Comparison of ENCODE assay signal across 10 mouse cellular contexts in the genomic region with DNA sequence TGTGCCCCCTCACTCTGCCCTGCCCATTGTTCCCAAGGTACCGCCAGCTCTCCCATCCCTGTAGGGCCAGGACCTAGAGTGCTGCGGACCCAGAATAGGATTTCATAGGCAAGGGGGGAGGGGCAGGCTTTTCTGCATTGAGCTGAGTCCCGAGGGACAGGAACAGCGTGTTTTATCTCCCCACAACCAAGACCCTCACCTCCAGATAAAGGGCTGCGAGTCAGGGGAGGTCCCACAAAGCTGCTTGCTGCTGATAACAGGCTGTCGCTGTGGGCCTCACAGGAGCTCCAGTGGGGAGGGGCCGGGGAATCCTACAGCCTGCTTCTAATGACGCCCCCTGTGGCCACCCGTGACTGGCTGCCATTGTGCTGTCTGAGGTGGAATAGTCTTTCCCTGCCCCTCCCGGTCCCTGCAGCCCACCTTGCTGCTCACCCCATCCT. TPM values are rescaled to one million over a fixed set of nuclear protein-coding genes. Genes with fewer than 3 reads are reported as not detected.
DNase-seq lines count a peak whose midpoint lies in the region; ATAC-seq and TF ChIP-seq lines count a peak whose summit lies in the region.
"Had no signal": no experiment of that assay in that cellular context is flagged by ENCODE, and none has a peak within 500 bp of the region (broad histone marks: within the 10 kb centered on the region; RNA-seq: fewer than 3 reads in every experiment).

No protein-coding gene starts in this region.

- H3K4me2 ChIP-seq in intestine, embryonic 15.5 days (replicated peaks) = no peak overlapping the region
- no peak overlapping the region for H3K4me2 ChIP-seq in intestine, postnatal 0 days (replicated peaks; ENCODE audit: low read depth)
- H3K4me2 ChIP-seq in embryonic facial prominence, embryonic 12.5 days (replicated peaks) = no peak overlapping the region
- H3K4me2 ChIP-seq in liver, embryonic 14.5 days (ENCODE audit: low read depth) = peak overlapping the region; percentile 90
- H3K4me2 ChIP-seq: heart, embryonic 15.5 days had no signal

- H3K9me3 ChIP-seq in intestine, embryonic 15.5 days = no peaks in the 10 kb centered on the region
- no peaks in the 10 kb centered on the region for H3K9me3 ChIP-seq in intestine, postnatal 0 days (ENCODE audit: control insufficient read depth)
- H3K9me3 ChIP-seq in embryonic facial prominence, embryonic 12.5 days = no peaks in the 10 kb centered on the region
- no peaks in the 10 kb centered on the region for H3K9me3 ChIP-seq in liver, embryonic 14.5 days (ENCODE audit: control insufficient read depth, low read length)
- H3K9me3 ChIP-seq: heart, embryonic 15.5 days had no signal

- intact Hi-C loops in heart, postnatal 25 days (cut with DNase I) = no loop called here

- no peaks in the 10 kb centered on the region for H3K27me3 ChIP-seq in intestine, embryonic 15.5 days (replicated peaks)
- no peaks in the 10 kb centered on the region for H3K27me3 ChIP-seq in intestine, postnatal 0 days (replicated peaks; ENCODE audit: control insufficient read depth, insufficient read depth, low read length)
- no peaks in the 10 kb centered on the region for H3K27me3 ChIP-seq in embryonic facial prominence, embryonic 12.5 days
- H3K27me3 ChIP-seq in liver, embryonic 14.5 days (ENCODE audit: control insufficient read depth, insufficient read depth, low read length) = no peaks in the 10 kb centered on the region
- H3K27me3 ChIP-seq: heart, embryonic 15.5 days had no signal

- H3K9ac ChIP-seq in intestine, embryonic 15.5 days = no peak overlapping the region
- H3K9ac ChIP-seq in intestine, postnatal 0 days (ENCODE audit: low read depth, low read length) = no peak overlapping the region
- no peak overlapping the region for H3K9ac ChIP-seq in embryonic facial prominence, embryonic 12.5 days
- H3K9ac ChIP-seq in liver, embryonic 14.5 days (replicated peaks) = peak overlapping the region; percentile 74
- H3K9ac ChIP-seq: heart, embryonic 15.5 days had no signal

- TF ChIP-seq CTCF in intestine, postnatal 0 days (IDR thresholded peaks at IDR 0.05; ENCODE audit: low read depth) = no peak
- TF ChIP-seq CTCF in liver, embryonic 14.5 days (IDR thresholded peaks at IDR 0.05; ENCODE audit: low read depth) = peak; percentile 74

- no peaks in the 10 kb centered on the region for H3K4me1 ChIP-seq in intestine, embryonic 15.5 days (replicated peaks)
- H3K4me1 ChIP-seq in intestine, postnatal 0 days (replicated peaks; ENCODE audit: control insufficient read depth, insufficient read depth, low read length) = no peaks in the 10 kb centered on the region
- 0 out of 2 replicates have a peak, but pooled peaks cover 3% of the 10 kb centered on the region for H3K4me1 ChIP-seq in embryonic facial prominence, embryonic 12.5 days
- H3K4me1 ChIP-seq in liver, embryonic 14.5 days (replicated peaks; ENCODE audit: control insufficient read depth in 2 of 2, insufficient read depth in 2 of 2, low read length in 1 of 2) = peaks cover 52 to 55% of the 10 kb centered on the region in 2 experiments

- TF ChIP-seq EP300 in liver, embryonic 14.5 days (IDR thresholded peaks at IDR 0.05; ENCODE audit: low read depth) = peak; percentile 99

- H3K36me3 ChIP-seq in intestine, embryonic 15.5 days = peaks cover 9% of the 10 kb centered on the region
- peaks cover 46% of the 10 kb centered on the region; the same call in 1 of the 2 replicates for H3K36me3 ChIP-seq in intestine, postnatal 0 days (ENCODE audit: control insufficient read depth, insufficient read depth)
- peaks cover 36% of the 10 kb centered on the region for H3K36me3 ChIP-seq in embryonic facial prominence, embryonic 12.5 days
- no peaks in the 10 kb centered on the region; the same call in none of the 2 replicates for H3K36me3 ChIP-seq in liver, embryonic 14.5 days (replicated peaks; ENCODE audit: control insufficient read depth, insufficient read depth, low read depth)

- 44% methylated on average over 10 of the region's 10 CpGs for WGBS in intestine, embryonic 15.5 days
- 56% methylated on average over 10 of the region's 10 CpGs for WGBS in intestine, postnatal 0 days
- WGBS in embryonic facial prominence, embryonic 12.5 days = 45% methylated on average over 10 of the region's 10 CpGs
- 9% methylated on average over 10 of the region's 10 CpGs for WGBS in liver, embryonic 14.5 days (ENCODE audit: insufficient replicate concordance)

- DNase-seq in liver, embryonic 14.5 days (ENCODE audit: low read depth in 3 of 3, low spot score in 3 of 3) = peak; percentile 83 to 93 (median 92)
- peak; percentile 60 to 77 for DNase-seq in spleen, postnatal 36 days (ENCODE audit: low spot score in 2 of 2)
- no peak for DNase-seq in adrenal gland, postnatal 25 days
- DNase-seq in heart, postnatal 25 days (ENCODE audit: low spot score) = no peak
- no peak for DNase-seq in layer of hippocampus, adult 11-12 months (ENCODE audit: low spot score)

- no peak overlapping the region for H3K4me3 ChIP-seq in intestine, embryonic 15.5 days (replicated peaks)
- no peak overlapping the region for H3K4me3 ChIP-seq in intestine, postnatal 0 days (ENCODE audit: low read depth, low read length)
- H3K4me3 ChIP-seq in embryonic facial prominence, embryonic 12.5 days = no peak overlapping the region
- peak overlapping the region; percentile 29 to 38 for H3K4me3 ChIP-seq in liver, embryonic 14.5 days (ENCODE audit: insufficient read depth in 1 of 2, low read depth in 2 of 2, low read length in 2 of 2)
- H3K4me3 ChIP-seq: heart, embryonic 15.5 days; layer of hippocampus, adult 2 months had no signal

- peak; percentile 66; the same call in 1 of the 2 replicates for ATAC-seq in intestine, embryonic 15.5 days
- ATAC-seq in intestine, postnatal 0 days = no peak
- ATAC-seq in embryonic facial prominence, embryonic 12.5 days (ENCODE audit: insufficient number of reproducible peaks, insufficient read depth, low FRiP score, low TSS enrichment) = no peak
- peak; percentile 90 for ATAC-seq in liver, embryonic 14.5 days (ENCODE audit: insufficient read depth)

- H3K27ac ChIP-seq in intestine, embryonic 15.5 days = no peak overlapping the region
- no peak overlapping the region for H3K27ac ChIP-seq in intestine, postnatal 0 days (ENCODE audit: low read depth, low read length)
- 0 out of 2 replicates have a peak overlapping the region, but pooled peaks have one; percentile 20 for H3K27ac ChIP-seq in embryonic facial prominence, embryonic 12.5 days
- H3K27ac ChIP-seq in liver, embryonic 14.5 days = peak overlapping the region; percentile 93
- H3K27ac ChIP-seq: heart, embryonic 15.5 days; layer of hippocampus, adult 2 months had no signal

RNA-seq across cellular contexts. Expression of gene Rbm19, which starts 20.0 kb away (rescaled TPM):
- polyA plus RNA-seq in intestine, embryonic 15.5 days (2015; fragmentation: Nextera tagmentation; extraction: Ambion mirVana) = 25.1 and 25.8 TPM in 2 replicates
- 12.0 and 14.9 TPM in 2 replicates for polyA plus RNA-seq in intestine, postnatal 0 days (2015; fragmentation: Nextera tagmentation; extraction: Ambion mirVana)
- 27.7 and 32.5 TPM in 2 replicates for polyA plus RNA-seq in embryonic facial prominence, embryonic 12.5 days (2016; fragmentation: Nextera tagmentation; extraction: Ambion mirVana)
- polyA plus RNA-seq in liver, embryonic 14.5 days (2012; rRNA removed) = 6.7 and 6.8 TPM in 2 replicates
- 10.9 and 11.1 TPM in 2 replicates for polyA plus RNA-seq in liver, embryonic 14.5 days (2014; fragmentation: Nextera tagmentation; extraction: Ambion mirVana)
- total RNA-seq in adrenal gland, postnatal 25 days (2021) = 19.1 and 25.0 TPM in 2 replicates
- 10 to 100 TPM; 17.6 to 19.5 TPM for total RNA-seq in heart, postnatal 25 days (2021)

Comparison
In these comparisons a context has a peak if more than half of its experiments do, and no peak if none do; other contexts are left out.
1. ATAC-seq: peak in intestine, embryonic 15.5 days (single experiment) and liver, embryonic 14.5 days (single experiment); none in intestine, postnatal 0 days (single experiment) and embryonic facial prominence, embryonic 12.5 days (single experiment).
2. H3K27ac ChIP-seq: peak in embryonic facial prominence, embryonic 12.5 days (single experiment) and liver, embryonic 14.5 days (single experiment); none in intestine, embryonic 15.5 days (single experiment) and intestine, postnatal 0 days (single experiment).
3. H3K4me3 ChIP-seq: peak in liver, embryonic 14.5 days (2 of 2); none in intestine, embryonic 15.5 days (single experiment), intestine, postnatal 0 days (single experiment) and embryonic facial prominence, embryonic 12.5 days (single experiment).
4. DNase-seq: peak in liver, embryonic 14.5 days (3 of 3) and spleen, postnatal 36 days (2 of 2); none in adrenal gland, postnatal 25 days (single experiment), heart, postnatal 25 days (single experiment) and layer of hippocampus, adult 11-12 months (single experiment).